Mouse (Mus musculus): ENCODE data around the gene Tenm1.

GRCm38 (mm10) chrX:43467311-43467710, 38.4 kb upstream of the Tenm1 start:
- no peak for TF ChIP-seq ZC3H11A (IDR thresholded peaks at IDR 0.05; ENCODE audit: borderline replicate concordance, low read depth, low read length)
- no peak for TF ChIP-seq HCFC1 (IDR thresholded peaks at IDR 0.05; ENCODE audit: borderline replicate concordance, insufficient read depth, low read length)
- TF ChIP-seq MAFK (IDR thresholded peaks at IDR 0.05; ENCODE audit: insufficient read depth, low read depth, low read length), result no peak
- no peak for TF ChIP-seq ZNF384 (IDR thresholded peaks at IDR 0.05; ENCODE audit: low read depth, low read length)
- no peak for TF ChIP-seq CHD2 (IDR thresholded peaks at IDR 0.05; ENCODE audit: low read depth, low read length)
